Mouse (Mus musculus) heart, postnatal 0 days (tissue): ENCODE measurements at regions not wholly inside any gene's neighbourhood (a gene's known extent, or its start where the extent isn't known, plus 50 kb on each side); places are given as distances from the start of the nearest gene placed in this dataset.

ENCODE experiments used
- ATAC-seq: fragments of 200-750 bp; cut with Nextera tagmentation; 2 replicates; pipeline ENCODE4 v1.8.0; 2017; ENCODE audit warnings: low read depth, moderate number of reproducible peaks, moderate library complexity; ENCODE audit not compliant: insufficient read depth
- DNase-seq: peaks from one replicate; pipeline ENCODE4 v3.0.0-alpha.2; 2016; ENCODE audit warnings: low spot score
- H3K27ac ChIP-seq: fragments of 300-500 bp; sonication (generic); 2 replicates; pipeline ENCODE4 v1.5.1; 2014; ENCODE audit warnings: low read depth, mild to moderate bottlenecking
- H3K27me3 ChIP-seq: fragments of 300-500 bp; sonication (generic); 2 replicates; pipeline ENCODE4 v1.6.1; 2014; ENCODE audit warnings: low read length, mixed read lengths; ENCODE audit not compliant: control insufficient read depth, insufficient read depth
- H3K36me3 ChIP-seq: fragments of 300-500 bp; sonication (generic); replicated peaks from 2 replicates; pipeline ENCODE4 v1.6.1; 2014; ENCODE audit warnings: low read length, mixed read lengths; ENCODE audit not compliant: control insufficient read depth, insufficient read depth
- H3K4me1 ChIP-seq: fragments of 300-500 bp; sonication (generic); 2 replicates; pipeline ENCODE4 v1.6.1; 2014; ENCODE audit warnings: antibody characterized with exemption; ENCODE audit not compliant: control insufficient read depth, insufficient read depth
- H3K4me2 ChIP-seq: fragments of 300-500 bp; sonication (generic); 2 replicates; pipeline ENCODE4 v1.6.1; 2014; ENCODE audit warnings: low read depth, mild to moderate bottlenecking, low read length, moderate library complexity
- H3K4me3 ChIP-seq: fragments of 300-500 bp; sonication (generic); 2 replicates; pipeline ENCODE4 v1.5.1; 2014; ENCODE audit warnings: low read depth, low read length
- H3K9ac ChIP-seq: fragments of 300-500 bp; sonication (generic); replicated peaks from 2 replicates; pipeline ENCODE4 v1.6.1; 2014; ENCODE audit warnings: low read depth, low read length, mixed read lengths
- H3K9me3 ChIP-seq: fragments of 300-500 bp; sonication (generic); replicated peaks from 2 replicates; pipeline ENCODE4 v1.6.1; 2016; ENCODE audit warnings: low read length; ENCODE audit not compliant: control insufficient read depth
- CTCF ChIP-seq: IDR thresholded peaks from 2 replicates; pipeline ENCODE4 v1.5.1; 2016; ENCODE audit warnings: antibody characterized with exemption, control low read depth, low read depth
- EP300 ChIP-seq: IDR thresholded peaks from 2 replicates; pipeline ENCODE4 v1.6.1; 2016; ENCODE audit warnings: antibody characterized with exemption, low read depth
- WGBS: fragments of 180-500 bp; shearing (Covaris S2); extraction: QIAGEN DNeasy Blood & Tissue Kit; methylation state at CpG from one replicate; pipeline ENCODE4 v1.1.7; 2014; 5-methylcytosine and 5-hydroxymethylcytosine counted together

GRCm38 (mm10) chr1:168786731-168787130 is 354.7 kb upstream of the Pbx1 start:
- 38% methylated on average over 3 of the region's 3 CpGs for WGBS
- DNase-seq: no peak
- Histone ChIP-seq H3K27me3 (no peaks in the 10 kb centered on the region), H3K36me3 (no peaks in the 10 kb centered on the region), H3K9ac (no peak overlapping the region), H3K9me3 (no peaks in the 10 kb centered on the region), H3K27ac (no peak overlapping the region), H3K4me2 (no peak overlapping the region), H3K4me3 (no peak overlapping the region), H3K4me1 (no peaks in the 10 kb centered on the region; the same call in 1 of the 2 replicates)
- ATAC-seq: no peak
- TF ChIP-seq CTCF: no peak
- no peak for TF ChIP-seq EP300

- Histone ChIP-seq H3K4me2 (no peak overlapping the region), H3K4me1 (no peaks in the 10 kb centered on the region; the same call in 1 of the 2 replicates), H3K9ac (no peak overlapping the region), H3K4me3 (no peak overlapping the region), H3K9me3 (no peaks in the 10 kb centered on the region), H3K27ac (no peak overlapping the region), H3K27me3 (no peaks in the 10 kb centered on the region), H3K36me3 (no peaks in the 10 kb centered on the region)
- ATAC-seq: no peak
- no peak for DNase-seq
- TF ChIP-seq EP300 (no peak), CTCF (no peak)
Measured at GRCm38 (mm10) chr1:168783851-168784250, 351.8 kb upstream of the Pbx1 start.

- 68% methylated on average over 6 of the region's 6 CpGs for WGBS
- Histone ChIP-seq H3K4me1 (no peaks in the 10 kb centered on the region), H3K9me3 (no peaks in the 10 kb centered on the region), H3K9ac (no peak overlapping the region), H3K36me3 (no peaks in the 10 kb centered on the region), H3K27me3 (no peaks in the 10 kb centered on the region), H3K27ac (no peak overlapping the region), H3K4me3 (no peak overlapping the region), H3K4me2 (no peak overlapping the region)
- ATAC-seq (no peak), DNase-seq (no peak)
- TF ChIP-seq EP300: no peak
- TF ChIP-seq CTCF: no peak
Measured at GRCm38 (mm10) chr1:168764368-168764895, 332.4 kb upstream of the Pbx1 start.

GRCm38 (mm10) chr1:168761095-168761494 is 329.0 kb upstream of the Pbx1 start:
- 90% methylated on average over 2 of the region's 2 CpGs for WGBS
- TF ChIP-seq CTCF: no peak
- TF ChIP-seq EP300: no peak

GRCm38 (mm10) chr1:168760239-168760638 is 328.2 kb upstream of the Pbx1 start:
- DNase-seq: no peak
- H3K9me3 ChIP-seq: no peaks in the 10 kb centered on the region
- H3K27ac ChIP-seq: no peak overlapping the region
- H3K4me2 ChIP-seq: no peak overlapping the region
- no peaks in the 10 kb centered on the region for H3K27me3 ChIP-seq
- no peak for TF ChIP-seq CTCF
- TF ChIP-seq EP300: no peak
- no peaks in the 10 kb centered on the region for H3K4me1 ChIP-seq
- no peak overlapping the region for H3K4me3 ChIP-seq
- no peak for ATAC-seq
- 71% methylated on average over 1 of the region's 1 CpGs for WGBS
- H3K9ac ChIP-seq: no peak overlapping the region
- no peaks in the 10 kb centered on the region for H3K36me3 ChIP-seq

More at GRCm38 (mm10) chr1:168761095-168761494, 329.0 kb upstream of the Pbx1 start:
- Histone ChIP-seq H3K27me3 (no peaks in the 10 kb centered on the region), H3K27ac (no peak overlapping the region), H3K4me1 (no peaks in the 10 kb centered on the region), H3K9ac (no peak overlapping the region), H3K4me3 (no peak overlapping the region), H3K36me3 (no peaks in the 10 kb centered on the region), H3K4me2 (no peak overlapping the region), H3K9me3 (no peaks in the 10 kb centered on the region)
- DNase-seq: no peak
- no peak for ATAC-seq

- H3K9ac ChIP-seq: no peak overlapping the region
- no peaks in the 10 kb centered on the region for H3K27me3 ChIP-seq
- DNase-seq: no peak
- no peaks in the 10 kb centered on the region for H3K4me1 ChIP-seq
- no peak for ATAC-seq
- no peak overlapping the region for H3K4me3 ChIP-seq
- TF ChIP-seq EP300: no peak
- TF ChIP-seq CTCF: no peak
- H3K9me3 ChIP-seq: no peaks in the 10 kb centered on the region
- no peaks in the 10 kb centered on the region for H3K36me3 ChIP-seq
- H3K27ac ChIP-seq: no peak overlapping the region
- H3K4me2 ChIP-seq: no peak overlapping the region
- 68% methylated on average over 2 of the region's 2 CpGs for WGBS
Measured at GRCm38 (mm10) chr1:168758835-168759234, 326.8 kb upstream of the Pbx1 start.
